Mouse (Mus musculus) spleen, adult 12 weeks (tissue): ENCODE measurements around the gene Rnf227.
"Not testable (repeated sequence)": the region's sequence is repeated elsewhere in the genome, so short reads cannot be mapped to it uniquely, and the experiment has no call there.

ENCODE experiments used
- DNase-seq: peaks from one replicate; pipeline ENCODE4 v3.0.0; 2022; ENCODE audit warnings: low spot score

The Rnf227 gene

GRCm38 (mm10) chr11:69340161-69341131 is at the start of gene Rnf227:
Gene Rnf227 (plus strand): TSS chr11:69340461.
- peak; percentile 34 for DNase-seq

DNA sequence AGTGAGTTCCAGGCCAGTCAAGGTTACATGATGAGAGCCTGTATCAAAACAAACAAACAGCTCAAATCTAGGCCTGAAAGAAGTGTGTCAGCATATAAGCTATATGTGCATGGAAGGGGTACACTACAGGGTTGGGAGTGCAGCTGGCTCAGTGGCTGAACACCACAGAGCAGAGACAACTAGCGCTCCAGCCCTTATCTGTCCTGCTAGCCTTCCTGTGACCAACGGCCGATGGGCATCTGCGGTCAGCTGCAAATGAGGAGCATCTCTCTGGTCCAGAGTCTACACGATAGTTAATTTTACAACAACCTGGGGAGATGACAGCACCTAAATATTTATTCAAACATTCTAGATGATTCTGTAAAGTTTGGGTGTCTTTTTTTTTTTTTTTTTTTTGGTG is 49.1 kb upstream of the Rnf227 start:
- no peak for DNase-seq

GRCm38 (mm10) chr11:69295286-69295685 is 45.0 kb upstream of the Rnf227 start:
- no peak for DNase-seq

- DNase-seq = no peak
Observed at GRCm38 (mm10) chr11:69297799-69298198, 42.5 kb upstream of the Rnf227 start.

- DNase-seq = no peak
Observed at GRCm38 (mm10) chr11:69298231-69298630, 42.0 kb upstream of the Rnf227 start.

DNA sequence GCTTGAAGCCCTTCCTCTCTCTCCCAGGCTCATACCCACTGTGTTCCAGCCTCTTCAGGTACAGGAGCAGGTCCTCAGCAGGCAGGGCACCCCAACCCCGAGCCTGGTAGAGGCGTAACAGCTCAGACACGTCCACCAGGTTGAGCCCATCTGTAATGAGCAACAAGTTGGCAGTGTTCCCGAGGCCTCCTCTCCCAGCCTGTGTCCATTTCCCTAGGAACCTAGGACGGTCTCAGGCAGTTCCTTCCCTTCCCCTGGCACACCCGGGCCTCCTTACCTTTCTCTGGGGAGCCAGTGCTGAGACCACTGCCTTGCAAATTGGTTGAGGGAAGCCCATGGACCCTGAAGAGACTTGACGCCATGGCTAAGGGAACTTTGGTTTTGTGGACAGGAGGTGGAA is 37.4 kb upstream of the Rnf227 start:
- DNase-seq = no peak

DNA sequence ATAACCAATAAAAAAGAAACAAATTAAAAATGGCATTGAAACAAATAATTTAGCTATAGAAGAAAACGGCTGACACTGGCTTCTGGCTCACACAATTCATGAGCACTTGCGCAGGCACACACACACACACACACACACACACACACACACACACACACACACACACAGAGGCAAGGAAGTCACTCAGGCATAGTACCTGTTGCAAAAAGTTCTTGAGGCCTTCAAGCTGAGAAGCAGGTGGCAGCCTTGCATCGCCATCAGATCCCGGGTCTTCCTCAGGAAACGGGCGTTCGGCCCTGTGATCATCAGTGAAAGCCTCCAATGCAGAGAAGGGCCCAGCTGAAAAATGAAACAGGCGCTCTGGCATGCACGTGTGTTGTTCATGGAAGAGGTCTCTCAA is 35.0 kb upstream of the Rnf227 start:
- no peak for DNase-seq

DNA sequence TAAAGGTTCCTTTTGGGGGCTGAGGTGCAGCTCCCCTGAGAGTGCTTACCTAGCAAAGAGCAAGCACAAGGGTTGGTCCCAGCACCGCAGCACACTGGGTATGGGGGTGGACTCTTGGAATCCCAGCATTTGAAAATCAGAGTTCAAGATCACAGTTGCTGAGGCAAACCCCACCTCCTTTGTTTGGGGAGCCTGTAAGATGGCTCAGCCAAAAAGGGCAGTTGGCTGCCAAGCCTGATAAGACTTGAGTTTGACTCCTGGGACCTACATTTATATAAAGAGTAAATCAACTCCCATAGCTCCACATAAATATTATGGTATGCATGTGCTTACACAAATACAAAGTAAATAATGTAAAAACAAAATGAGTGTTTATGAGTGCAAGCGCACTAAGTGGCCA is 34.2 kb upstream of the Rnf227 start:
- no peak for DNase-seq

- DNase-seq = no peak
Observed at GRCm38 (mm10) chr11:69311266-69311665, 29.0 kb upstream of the Rnf227 start.

DNA sequence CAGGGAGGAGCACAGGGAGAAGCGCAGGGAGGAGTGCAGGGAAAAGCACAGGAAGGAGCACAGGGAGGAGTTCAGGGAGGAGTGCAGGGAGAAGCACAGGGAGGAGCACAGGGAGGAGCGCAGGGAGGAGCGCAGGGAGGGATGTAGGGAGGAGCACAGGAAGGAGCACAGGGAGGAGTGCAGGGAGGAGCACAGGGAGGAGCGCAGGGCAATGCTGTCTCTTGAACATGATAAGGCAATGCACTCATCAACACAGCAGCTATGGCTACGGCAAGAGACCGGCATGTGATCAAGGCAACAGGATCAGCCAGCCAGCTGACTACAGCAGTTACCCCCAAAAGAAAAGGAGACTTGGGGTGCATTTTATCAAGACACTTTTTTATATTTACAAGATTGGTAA is 23.9 kb upstream of the Rnf227 start:
- DNase-seq = no peak

GRCm38 (mm10) chr11:69318000-69318399 is 22.3 kb upstream of the Rnf227 start:
- not testable (repeated sequence) for DNase-seq

GRCm38 (mm10) chr11:69321580-69321979 is 18.7 kb upstream of the Rnf227 start:
- DNase-seq = no peak

GRCm38 (mm10) chr11:69322010-69322409 is 18.3 kb upstream of the Rnf227 start:
- no peak for DNase-seq

DNA sequence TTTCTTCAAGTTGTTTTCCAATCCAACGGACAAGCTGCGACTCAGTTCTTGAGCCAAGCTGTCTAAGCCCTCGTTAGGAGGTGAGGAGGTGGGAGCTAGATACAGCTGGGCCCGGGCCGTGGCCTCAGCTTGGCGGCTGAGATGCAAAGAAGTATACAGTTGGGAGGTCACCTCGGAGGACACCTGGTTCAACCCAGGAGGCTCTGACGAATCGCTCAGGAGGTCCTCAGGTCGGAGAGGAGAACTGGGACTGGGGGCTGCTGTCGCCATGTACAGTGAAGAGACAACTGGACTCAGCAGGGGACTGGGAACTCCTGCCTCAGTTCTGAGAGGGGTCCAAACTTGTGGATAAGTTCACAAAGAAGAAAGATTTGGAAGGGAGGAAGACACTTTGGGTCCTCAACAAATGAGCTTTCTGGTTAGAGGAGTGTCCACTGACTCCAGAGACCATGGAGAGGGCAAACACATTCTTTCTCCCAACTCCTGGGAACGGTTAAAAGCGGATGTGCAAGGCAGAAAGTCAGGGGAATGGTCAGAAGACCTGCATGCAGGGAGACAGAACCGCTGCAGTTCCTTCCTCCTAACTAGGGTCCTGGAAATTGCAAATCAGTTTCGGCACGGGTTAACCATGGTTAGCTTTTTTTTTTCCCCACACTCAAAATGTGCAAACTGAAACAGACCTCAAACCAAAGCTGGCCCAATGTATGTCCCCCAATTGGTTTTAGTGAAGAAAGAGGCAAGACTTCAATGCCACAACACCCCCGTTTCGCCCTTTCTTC is 17.4 kb upstream of the Rnf227 start:
- DNase-seq = peak; percentile 22

GRCm38 (mm10) chr11:69323667-69324111 is 16.6 kb upstream of the Rnf227 start, which contains the start of the genes Cntrob and Trappc1:
Gene Cntrob (minus strand): TSS chr11:69323775.
Gene Trappc1 (plus strand): TSS chr11:69323980.
- DNase-seq = peak; percentile 97

- DNase-seq = no peak
Observed at GRCm38 (mm10) chr11:69324749-69325148, 15.5 kb upstream of the Rnf227 start.

GRCm38 (mm10) chr11:69325628-69326407 is 14.4 kb upstream of the Rnf227 start, which contains the start of gene Kcnab3:
Gene Kcnab3 (plus strand): TSS chr11:69326258.
- DNase-seq = peak; percentile 78

DNA sequence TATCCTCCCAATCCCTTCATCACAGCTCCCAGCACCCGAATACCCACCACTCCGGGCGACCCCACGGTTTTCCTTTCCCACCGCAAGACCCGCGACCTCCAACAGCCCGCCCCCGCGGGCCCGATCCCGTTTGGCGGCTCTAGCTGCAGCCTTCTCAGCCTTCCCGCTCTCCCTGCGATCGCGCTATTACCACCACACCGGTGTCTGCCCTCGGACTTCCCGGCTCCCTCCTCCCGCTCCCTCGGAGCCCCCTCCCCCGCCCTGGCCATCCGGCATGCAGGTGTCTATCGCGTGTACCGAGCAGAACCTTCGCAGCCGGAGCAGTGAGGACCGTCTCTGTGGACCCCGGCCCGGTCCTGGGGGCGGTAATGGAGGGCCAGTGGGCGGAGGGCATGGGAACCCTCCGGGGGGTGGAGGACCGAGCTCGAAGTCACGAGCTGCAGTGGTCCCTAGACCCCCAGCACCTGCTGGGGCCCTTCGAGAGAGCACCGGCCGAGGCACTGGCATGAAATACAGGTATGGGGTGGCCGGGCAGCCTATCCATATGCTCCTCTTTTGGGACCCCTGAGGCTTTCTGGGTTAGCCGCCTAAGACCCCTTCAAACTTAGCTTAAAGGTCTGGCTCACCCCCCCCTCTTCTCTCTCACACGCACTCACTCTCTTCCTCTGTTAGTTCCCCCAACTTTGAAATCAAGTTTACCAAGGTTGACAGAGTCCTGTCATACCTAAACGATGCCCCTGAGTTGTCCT is 13.7 kb upstream of the Rnf227 start:
- no peak for DNase-seq

GRCm38 (mm10) chr11:69327157-69327442 is 13.2 kb upstream of the Rnf227 start:
- DNase-seq = no peak

GRCm38 (mm10) chr11:69327648-69328047 is 12.6 kb upstream of the Rnf227 start:
- DNase-seq = no peak

DNA sequence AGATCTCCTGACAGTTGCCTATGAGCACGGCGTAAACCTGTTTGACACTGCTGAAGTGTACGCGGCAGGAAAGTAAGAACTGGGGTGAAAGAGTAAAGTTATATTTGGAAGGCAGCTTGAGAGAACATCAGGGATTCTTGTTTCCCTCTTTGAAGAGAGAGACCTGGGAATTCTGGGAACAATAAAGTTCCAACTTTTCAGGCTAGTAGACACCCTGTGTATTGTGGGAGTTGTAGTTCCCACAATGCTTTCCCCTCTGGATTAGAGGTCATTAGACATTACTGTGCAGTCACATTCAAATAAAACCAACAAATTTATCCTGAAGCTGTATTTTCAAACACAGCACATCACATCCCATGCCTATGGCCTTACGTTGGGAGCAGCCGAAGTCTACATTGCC is 11.7 kb upstream of the Rnf227 start:
- no peak for DNase-seq
